Mouse (Mus musculus): ENCODE measurements at regions not wholly inside any gene's neighbourhood (a gene's known extent, or its start where the extent isn't known, plus 50 kb on each side); places are given as distances from the start of the nearest gene placed in this dataset.

DNA sequence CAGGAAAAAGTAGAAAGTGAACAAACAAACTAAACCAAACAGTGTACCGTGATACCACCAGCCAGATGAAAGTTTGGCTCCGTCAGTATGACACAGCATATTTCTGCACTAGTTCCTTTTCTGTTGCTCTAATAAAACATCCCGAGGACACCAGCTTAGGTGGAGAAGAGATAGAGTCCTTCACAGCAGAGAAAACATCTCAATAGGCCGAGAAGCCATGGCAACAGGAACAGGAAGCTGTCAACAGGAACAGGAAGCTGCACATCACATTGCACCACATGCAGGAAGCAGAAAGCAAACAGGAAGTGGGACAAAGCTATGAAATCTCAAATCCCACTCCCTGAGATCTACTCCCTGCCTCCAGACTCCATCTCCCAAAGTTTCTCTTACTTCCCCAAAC, 71.4 kb upstream of the Gli2 start:
- DNase-seq (ENCODE audit: low spot score) = no peak
- H3K36me3 ChIP-seq (replicated peaks; ENCODE audit: control insufficient read depth, insufficient read depth) = no peaks in the 10 kb centered on the region
- ATAC-seq (ENCODE audit: low FRiP score) = no peak
- H3K4me2 ChIP-seq (replicated peaks) = no peak overlapping the region
- H3K9ac ChIP-seq = no peak overlapping the region
- no peak overlapping the region for H3K27ac ChIP-seq
- no peaks in the 10 kb centered on the region for H3K27me3 ChIP-seq (ENCODE audit: control insufficient read depth, insufficient read depth, low read length)
- no peaks in the 10 kb centered on the region for H3K4me1 ChIP-seq (replicated peaks; ENCODE audit: control insufficient read depth, insufficient read depth, low read length)
- no peaks in the 10 kb centered on the region for H3K9me3 ChIP-seq (ENCODE audit: control insufficient read depth, low read length)
- no peak overlapping the region for H3K4me3 ChIP-seq (replicated peaks; ENCODE audit: low read length)
- WGBS = 92% methylated on average over 4 of the region's 4 CpGs

DNA sequence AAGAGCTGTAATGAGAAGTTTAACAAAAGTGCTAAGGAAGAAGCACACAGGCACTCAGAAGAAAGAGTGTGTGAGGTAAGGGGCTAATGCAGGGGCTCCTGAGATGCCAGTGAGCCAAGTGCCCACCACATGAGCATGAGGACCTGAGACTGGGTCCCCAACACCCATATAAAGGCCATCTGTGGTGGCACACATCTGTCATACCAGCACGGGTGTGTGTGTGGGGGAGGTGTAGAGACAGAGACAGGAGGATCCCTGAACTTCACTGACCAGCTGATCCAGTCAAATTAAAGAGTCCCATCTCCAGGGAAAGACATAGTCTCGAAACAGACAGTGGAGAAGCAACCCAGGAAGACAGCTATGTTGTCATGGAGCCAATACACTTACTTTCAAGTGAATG, 70.6 kb upstream of the Gli2 start:
- Histone ChIP-seq H3K27me3 (ENCODE audit: control insufficient read depth, insufficient read depth, low read length) (no peaks in the 10 kb centered on the region), H3K9me3 (ENCODE audit: control insufficient read depth, low read length) (no peaks in the 10 kb centered on the region), H3K4me2 (replicated peaks) (no peak overlapping the region), H3K4me1 (replicated peaks; ENCODE audit: control insufficient read depth, insufficient read depth, low read length) (no peaks in the 10 kb centered on the region), H3K27ac (no peak overlapping the region), H3K36me3 (replicated peaks; ENCODE audit: control insufficient read depth, insufficient read depth) (no peaks in the 10 kb centered on the region), H3K4me3 (replicated peaks; ENCODE audit: low read length) (no peak overlapping the region), H3K9ac (no peak overlapping the region)
- WGBS = 72% methylated on average over 2 of the region's 2 CpGs
- ATAC-seq (ENCODE audit: low FRiP score) = no peak
- DNase-seq (ENCODE audit: low spot score) = no peak

DNA sequence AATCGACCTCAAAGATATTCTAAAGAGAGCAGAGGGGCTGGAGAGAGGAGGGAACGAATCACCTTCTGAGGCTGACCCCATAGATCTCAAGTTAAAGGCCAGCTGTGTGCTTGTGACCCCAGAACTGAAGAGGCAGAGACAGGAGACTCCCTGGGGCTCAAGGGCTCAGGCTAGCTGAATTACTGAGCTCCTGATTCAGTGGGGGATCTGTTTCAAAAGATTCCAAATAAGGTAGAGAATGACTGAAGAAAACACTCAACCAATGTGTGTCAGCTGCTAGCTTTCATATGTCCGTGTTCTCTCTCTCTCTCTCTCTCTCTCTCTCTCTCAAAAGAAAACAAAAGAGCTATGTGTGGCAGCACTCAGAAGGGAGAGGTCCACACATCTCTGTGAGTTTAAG, 70.0 kb upstream of the Gli2 start:
- Histone ChIP-seq H3K4me2 (replicated peaks) (no peak overlapping the region), H3K9me3 (ENCODE audit: control insufficient read depth, low read length) (no peaks in the 10 kb centered on the region), H3K27me3 (ENCODE audit: control insufficient read depth, insufficient read depth, low read length) (no peaks in the 10 kb centered on the region), H3K4me1 (replicated peaks; ENCODE audit: control insufficient read depth, insufficient read depth, low read length) (no peaks in the 10 kb centered on the region), H3K4me3 (replicated peaks; ENCODE audit: low read length) (no peak overlapping the region), H3K27ac (no peak overlapping the region), H3K9ac (no peak overlapping the region), H3K36me3 (replicated peaks; ENCODE audit: control insufficient read depth, insufficient read depth) (no peaks in the 10 kb centered on the region)
- 41% methylated on average over 3 of the region's 3 CpGs for WGBS
- ATAC-seq (ENCODE audit: low FRiP score) = no peak
- DNase-seq (ENCODE audit: low spot score) = no peak

DNA sequence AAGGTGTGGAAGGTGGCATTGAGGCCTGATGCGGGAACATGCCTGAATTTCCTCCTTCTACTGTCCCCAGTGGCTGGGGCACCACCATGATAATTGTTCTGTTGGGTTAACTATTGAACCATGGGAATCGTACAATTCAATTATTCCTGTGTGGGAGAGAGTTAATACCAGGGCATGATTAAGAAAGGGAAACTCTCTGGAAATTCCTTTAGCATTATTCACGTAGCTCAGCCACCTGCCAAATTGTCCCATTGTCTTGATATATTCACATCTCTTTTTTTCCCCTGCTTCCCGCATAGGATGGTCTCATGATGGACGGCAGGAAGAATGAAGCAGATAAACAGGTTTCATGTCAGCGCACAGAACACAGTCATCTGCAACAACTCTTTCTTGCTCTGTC, 69.6 kb upstream of the Gli2 start:
- Histone ChIP-seq H3K4me1 (replicated peaks; ENCODE audit: control insufficient read depth, insufficient read depth, low read length) (no peaks in the 10 kb centered on the region), H3K9me3 (ENCODE audit: control insufficient read depth, low read length) (no peaks in the 10 kb centered on the region), H3K27ac (no peak overlapping the region), H3K36me3 (replicated peaks; ENCODE audit: control insufficient read depth, insufficient read depth) (no peaks in the 10 kb centered on the region), H3K4me2 (replicated peaks) (no peak overlapping the region), H3K27me3 (ENCODE audit: control insufficient read depth, insufficient read depth, low read length) (no peaks in the 10 kb centered on the region), H3K9ac (no peak overlapping the region), H3K4me3 (replicated peaks; ENCODE audit: low read length) (no peak overlapping the region)
- DNase-seq (ENCODE audit: low spot score) (no peak), ATAC-seq (ENCODE audit: low FRiP score) (no peak)
- 69% methylated on average over 6 of the region's 6 CpGs for WGBS

DNA sequence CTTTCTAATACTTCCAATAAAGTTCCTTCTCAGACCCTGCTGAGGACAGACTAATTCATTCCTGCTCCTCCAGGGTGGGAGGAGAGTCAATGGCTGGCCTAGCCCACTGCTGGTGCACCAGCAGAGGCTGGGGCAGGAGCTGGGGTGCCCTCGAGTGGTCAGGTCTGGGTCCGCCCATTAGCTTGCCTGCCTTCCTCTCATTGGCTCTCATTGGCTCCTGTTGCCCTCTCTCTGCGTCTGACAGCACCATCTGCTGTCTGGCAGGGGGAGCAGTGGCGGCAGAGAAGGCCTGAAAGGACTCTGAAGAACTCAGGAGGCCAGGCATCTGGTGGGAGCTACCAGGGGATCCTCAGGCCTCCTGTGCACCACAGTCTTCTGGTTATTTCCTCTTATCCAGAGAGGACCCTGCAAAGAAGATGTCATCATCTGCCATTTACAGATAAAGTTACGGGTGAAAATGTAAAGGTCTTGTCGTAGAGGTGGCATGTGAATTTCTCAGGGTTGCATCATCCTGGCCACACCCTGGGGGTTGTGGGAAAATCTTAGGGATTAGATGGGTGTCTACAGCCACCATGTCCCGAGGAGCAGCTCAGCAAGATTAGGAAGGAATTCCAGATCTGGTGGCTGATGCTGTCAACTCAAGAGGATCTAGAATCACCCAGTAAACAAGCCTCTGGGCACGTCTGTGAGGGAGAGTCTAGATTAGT, 66.6 kb upstream of the Gli2 start:
- DNase-seq (ENCODE audit: low spot score) (no peak), ATAC-seq (ENCODE audit: low FRiP score) (no peak)
- WGBS = 47% methylated on average over 8 of the region's 8 CpGs
- Histone ChIP-seq H3K36me3 (replicated peaks; ENCODE audit: control insufficient read depth, insufficient read depth) (no peaks in the 10 kb centered on the region), H3K9ac (no peak overlapping the region), H3K27ac (no peak overlapping the region), H3K4me2 (replicated peaks) (no peak overlapping the region), H3K4me3 (replicated peaks; ENCODE audit: low read length) (no peak overlapping the region), H3K9me3 (ENCODE audit: control insufficient read depth, low read length) (no peaks in the 10 kb centered on the region), H3K4me1 (replicated peaks; ENCODE audit: control insufficient read depth, insufficient read depth, low read length) (no peaks in the 10 kb centered on the region), H3K27me3 (ENCODE audit: control insufficient read depth, insufficient read depth, low read length) (no peaks in the 10 kb centered on the region)

DNA sequence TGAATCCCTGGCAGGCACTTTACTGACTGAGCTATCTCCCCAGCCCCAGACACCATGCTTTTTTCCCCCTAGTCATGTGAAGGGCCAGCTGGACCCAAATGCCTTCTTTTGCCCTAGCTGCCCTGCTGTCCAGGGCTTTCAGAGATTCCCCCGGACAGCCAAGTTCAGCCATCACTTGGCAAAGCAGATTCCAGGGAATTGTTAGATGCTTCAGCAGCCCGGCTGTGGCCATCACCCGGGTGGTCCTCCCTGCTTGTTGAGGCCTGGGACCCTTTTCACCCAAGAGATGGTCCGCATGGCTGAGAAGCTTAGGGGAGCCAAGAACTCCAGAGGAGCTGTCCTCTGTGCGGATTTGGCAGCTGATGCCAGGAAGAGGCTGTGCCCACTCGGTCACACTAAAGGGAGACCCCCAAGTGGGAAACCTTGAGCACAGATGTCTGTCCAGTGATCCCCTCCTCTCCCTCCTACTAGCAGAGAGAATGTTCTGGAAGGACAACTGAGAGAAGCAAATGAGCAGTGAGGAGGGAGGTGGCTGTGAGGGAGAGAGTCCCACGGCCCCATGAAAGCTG, 61.8 kb upstream of the Gli2 start:
- no peak for ATAC-seq (ENCODE audit: low FRiP score)
- no peak overlapping the region for H3K4me2 ChIP-seq (replicated peaks)
- no peak overlapping the region for H3K9ac ChIP-seq
- no peaks in the 10 kb centered on the region for H3K9me3 ChIP-seq (ENCODE audit: control insufficient read depth, low read length)
- no peak overlapping the region for H3K4me3 ChIP-seq (replicated peaks; ENCODE audit: low read length)
- 78% methylated on average over 7 of the region's 7 CpGs for WGBS
- no peaks in the 10 kb centered on the region for H3K4me1 ChIP-seq (replicated peaks; ENCODE audit: control insufficient read depth, insufficient read depth, low read length)
- H3K27me3 ChIP-seq (ENCODE audit: control insufficient read depth, insufficient read depth, low read length) = no peaks in the 10 kb centered on the region
- DNase-seq (ENCODE audit: low spot score) = no peak
- no peaks in the 10 kb centered on the region for H3K36me3 ChIP-seq (replicated peaks; ENCODE audit: control insufficient read depth, insufficient read depth)
- H3K27ac ChIP-seq = no peak overlapping the region

DNA sequence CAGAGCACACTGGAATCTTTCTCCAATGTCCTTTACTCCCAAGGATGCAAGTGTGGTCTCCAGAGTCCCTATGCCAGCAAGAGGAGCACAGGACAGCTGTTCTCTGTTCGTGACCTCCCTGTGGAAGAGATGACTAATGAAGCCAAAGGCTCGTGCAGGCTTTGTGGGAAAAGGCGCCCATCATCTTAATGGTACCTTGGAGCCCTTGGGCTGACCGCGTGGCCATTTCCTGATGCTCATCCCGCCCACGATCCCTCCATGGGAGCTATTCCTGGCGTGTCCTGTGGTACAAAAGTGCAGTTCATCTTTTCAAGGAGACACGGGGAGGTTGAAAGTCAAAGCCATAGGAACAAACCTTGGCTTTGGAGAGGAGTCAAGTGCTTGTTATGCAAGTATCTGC, 55.2 kb upstream of the Gli2 start:
- Histone ChIP-seq H3K27me3 (ENCODE audit: control insufficient read depth, insufficient read depth, low read length) (no peaks in the 10 kb centered on the region), H3K4me2 (replicated peaks) (no peak overlapping the region), H3K27ac (no peak overlapping the region), H3K4me3 (replicated peaks; ENCODE audit: low read length) (no peak overlapping the region), H3K36me3 (replicated peaks; ENCODE audit: control insufficient read depth, insufficient read depth) (no peaks in the 10 kb centered on the region), H3K9ac (no peak overlapping the region), H3K9me3 (ENCODE audit: control insufficient read depth, low read length) (no peaks in the 10 kb centered on the region), H3K4me1 (replicated peaks; ENCODE audit: control insufficient read depth, insufficient read depth, low read length) (no peaks in the 10 kb centered on the region)
- 80% methylated on average over 9 of the region's 9 CpGs for WGBS
- no peak for DNase-seq (ENCODE audit: low spot score)
- no peak for ATAC-seq (ENCODE audit: low FRiP score)

DNA sequence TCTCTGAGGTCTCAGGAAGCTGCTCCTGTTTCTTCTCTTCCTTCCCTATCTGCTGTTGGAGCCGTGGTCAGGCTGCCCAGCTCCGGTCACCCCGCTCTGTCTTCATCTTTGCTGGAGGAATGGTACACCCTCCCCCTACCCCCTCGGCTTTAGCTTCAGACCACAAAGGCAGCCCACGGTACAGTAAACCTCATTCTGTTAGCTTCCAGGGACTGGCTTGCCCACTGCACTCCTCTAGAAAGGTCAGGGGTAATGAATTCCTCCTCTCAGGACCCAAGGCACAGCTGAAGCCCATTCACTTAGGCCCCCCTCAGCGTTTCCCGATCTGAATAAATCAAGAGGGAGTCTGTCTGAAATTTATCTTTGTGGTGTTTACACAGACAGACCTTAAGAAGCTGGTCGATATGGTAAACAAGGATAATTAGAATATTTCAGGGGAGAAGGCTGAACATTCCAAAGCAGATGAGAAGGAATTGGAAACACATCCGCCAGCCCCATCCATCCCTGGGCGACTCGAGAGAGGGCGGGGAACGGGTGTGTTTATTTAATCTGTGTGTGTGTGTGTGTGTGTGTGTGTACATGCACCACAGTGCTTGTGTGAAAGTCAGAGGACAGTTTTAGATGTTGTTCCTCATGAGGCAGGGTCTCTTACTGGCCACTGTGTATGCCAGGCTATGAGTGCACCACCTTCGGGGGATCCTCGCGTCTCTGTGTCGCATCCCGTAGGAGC, 53.0 kb upstream of the Gli2 start:
- Histone ChIP-seq H3K36me3 (replicated peaks; ENCODE audit: control insufficient read depth, insufficient read depth) (no peaks in the 10 kb centered on the region), H3K4me3 (replicated peaks; ENCODE audit: low read length) (no peak overlapping the region), H3K27me3 (ENCODE audit: control insufficient read depth, insufficient read depth, low read length) (no peaks in the 10 kb centered on the region), H3K4me1 (replicated peaks; ENCODE audit: control insufficient read depth, insufficient read depth, low read length) (no peaks in the 10 kb centered on the region), H3K9ac (no peak overlapping the region), H3K27ac (no peak overlapping the region), H3K9me3 (ENCODE audit: control insufficient read depth, low read length) (no peaks in the 10 kb centered on the region), H3K4me2 (replicated peaks) (no peak overlapping the region)
- no peak for DNase-seq (ENCODE audit: low spot score)
- peak; percentile 51; the same call in 1 of the 2 replicates for ATAC-seq (ENCODE audit: low FRiP score)
- WGBS = 74% methylated on average over 18 of the region's 18 CpGs

Data from hindbrain, embryonic 14.5 days (tissue).